Mouse (Mus musculus): ENCODE measurements around the gene Enpp7.

DNA sequence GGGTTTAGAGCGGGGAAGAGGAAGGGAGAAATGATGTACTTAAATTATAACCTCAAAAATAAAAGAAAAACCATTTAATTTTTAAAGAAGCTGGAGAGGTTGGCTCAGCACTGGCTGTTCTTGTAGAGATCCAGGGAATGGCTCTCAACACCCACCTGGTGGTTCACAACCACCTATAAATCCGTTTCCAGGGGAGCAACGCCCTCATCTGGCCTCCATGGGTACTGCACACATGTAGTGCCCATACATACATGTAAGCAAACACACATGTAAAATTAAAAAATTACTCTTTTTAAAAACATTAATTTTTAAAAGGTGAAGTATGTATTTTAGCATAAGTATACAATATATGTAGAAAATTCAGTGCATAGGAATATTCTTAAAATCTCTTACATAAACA is 18.5 kb downstream of the Enpp7 start:
- TF ChIP-seq GATA1 (IDR thresholded peaks at IDR 0.05; ENCODE audit: borderline replicate concordance, low read length) (no peak), FLI1 (IDR thresholded peaks at IDR 0.05; ENCODE audit: low read length) (no peak)
